Mouse (Mus musculus) embryonic facial prominence, embryonic 12.5 days (tissue): ENCODE results near the gene Pgpep1. TPM values are rescaled to one million over a fixed set of nuclear protein-coding genes. Genes with fewer than 3 reads are reported as not detected.

Experiments used
- ATAC-seq: fragments of 200-750 bp; cut with Nextera tagmentation; 2 replicates; pipeline ENCODE4 v1.8.0; 2017; ENCODE audit not compliant: insufficient number of reproducible peaks, insufficient read depth, low FRiP score, low TSS enrichment
- H3K27ac ChIP-seq: fragments of 300-500 bp; sonication (generic); 2 replicates; pipeline ENCODE4 v1.5.1; 2016; ENCODE audit warnings: mild to moderate bottlenecking
- H3K27me3 ChIP-seq: fragments of 300-500 bp; sonication (generic); 2 replicates; pipeline ENCODE4 v1.6.1; 2016; ENCODE audit warnings: mild to moderate bottlenecking, moderate library complexity
- H3K36me3 ChIP-seq: fragments of 300-500 bp; sonication (generic); 2 replicates; pipeline ENCODE4 v1.6.1; 2016; ENCODE audit warnings: mild to moderate bottlenecking
- H3K4me1 ChIP-seq: fragments of 300-500 bp; sonication (generic); 2 replicates; pipeline ENCODE4 v1.6.1; 2016
- H3K4me2 ChIP-seq: fragments of 300-500 bp; sonication (generic); replicated peaks from 2 replicates; pipeline ENCODE4 v1.6.1; 2016; ENCODE audit warnings: mild to moderate bottlenecking, moderate library complexity
- H3K4me3 ChIP-seq: fragments of 300-500 bp; sonication (generic); 2 replicates; pipeline ENCODE4 v1.5.1; 2016; ENCODE audit warnings: mild to moderate bottlenecking
- H3K9ac ChIP-seq: fragments of 300-500 bp; sonication (generic); 2 replicates; pipeline ENCODE4 v1.6.1; 2016; ENCODE audit warnings: mild to moderate bottlenecking, moderate library complexity
- H3K9me3 ChIP-seq: fragments of 300-500 bp; sonication (generic); 2 replicates; pipeline ENCODE4 v1.6.1; 2016; ENCODE audit warnings: mild to moderate bottlenecking, moderate library complexity
- WGBS: fragments of 180-500 bp; shearing (Covaris S2); methylation state at CpG from one replicate; pipeline ENCODE4 v1.1.7; 2016; 5-methylcytosine and 5-hydroxymethylcytosine counted together
- polyA plus RNA-seq: library from polyadenylated mRNA; unstranded; fragments of >200 nt; fragmentation: Nextera tagmentation; extraction: Ambion mirVana; gene quantifications from 2 replicates; pipeline ENCODE4 v1.2.1, GENCODE M21; 2016

Pgpep1 gene
- polyA plus RNA-seq, 1 experiment from 2014 or later: 59.5 TPM

DNA sequence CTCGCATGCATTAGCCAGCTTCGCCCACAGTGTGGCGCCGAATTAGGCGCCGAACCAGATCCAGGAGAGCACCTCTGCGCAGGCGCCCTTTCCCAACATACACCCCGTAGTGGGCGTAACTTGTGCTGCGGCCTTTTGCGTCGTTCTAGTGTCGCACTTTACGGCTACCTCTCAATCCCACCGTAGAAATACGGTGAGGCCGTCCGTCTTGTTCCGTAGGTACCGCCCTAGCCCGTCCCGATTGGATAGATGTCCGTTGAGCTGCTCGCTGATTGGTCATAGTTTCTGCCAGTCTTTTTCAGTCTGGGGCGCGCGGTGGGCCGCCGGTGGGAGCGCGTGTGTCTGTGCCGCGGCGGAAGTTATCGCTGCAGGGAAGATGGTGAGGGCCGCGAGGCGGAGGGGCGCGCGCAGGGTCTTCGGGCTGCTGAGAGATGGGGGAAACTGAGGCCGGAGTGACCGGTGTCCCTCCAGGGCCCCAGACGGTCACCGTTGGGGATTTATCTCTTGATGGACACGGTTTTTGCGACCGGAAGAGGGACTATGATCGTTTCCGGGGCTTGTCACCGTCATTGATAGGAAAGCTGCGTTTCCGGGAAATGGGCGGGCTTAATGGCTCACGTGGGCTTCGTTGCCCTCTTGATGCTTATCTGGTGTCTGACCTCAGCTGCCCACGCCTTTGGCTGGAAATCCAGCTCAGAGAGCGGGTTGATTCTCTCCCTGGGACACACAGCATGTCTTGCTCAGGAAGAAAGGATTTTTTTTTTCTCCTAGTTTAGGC, 13.1 kb upstream of the Pgpep1 start, which contains the start of gene Lsm4:
TSS of gene Lsm4 (plus strand) at position 170 of the 778 bp plus-strand sequence.
- no peaks in the 10 kb centered on the region for H3K9me3 ChIP-seq
- peak within 1 kb of the TSS; percentile 70 for H3K9ac ChIP-seq
- peaks cover 12% of the 10 kb centered on the region for H3K36me3 ChIP-seq
- peak within 1 kb of the TSS; percentile 57 for H3K4me2 ChIP-seq
- peak within 1 kb of the TSS; percentile 92 for H3K27ac ChIP-seq
- peak; percentile 92 for ATAC-seq
- H3K4me3 ChIP-seq: peak within 1 kb of the TSS; percentile 62
- H3K4me1 ChIP-seq: peaks cover 13% of the 10 kb centered on the region
- no peaks in the 10 kb centered on the region for H3K27me3 ChIP-seq
- under 1% methylated on average over 60 of the region's 60 CpGs for WGBS

- peaks cover 13% of the 10 kb centered on the region for H3K4me1 ChIP-seq
- peak overlapping the region; percentile 25; the same call in 1 of the 2 replicates for H3K9ac ChIP-seq
- H3K9me3 ChIP-seq: no peaks in the 10 kb centered on the region
- 43% methylated on average over 19 of the region's 19 CpGs for WGBS
- H3K27me3 ChIP-seq: no peaks in the 10 kb centered on the region
- peaks cover 4% of the 10 kb centered on the region; the same call in 1 of the 2 replicates for H3K36me3 ChIP-seq
- no peak; the same call in 1 of the 2 replicates for ATAC-seq
- H3K4me2 ChIP-seq: peak overlapping the region; percentile 41
- H3K27ac ChIP-seq: peak overlapping the region; percentile 68
- peak overlapping the region; percentile 62 for H3K4me3 ChIP-seq
These were observed 12.3 kb upstream of the Pgpep1 start for GRCm38 (mm10) chr8:70672325-70673078.

DNA sequence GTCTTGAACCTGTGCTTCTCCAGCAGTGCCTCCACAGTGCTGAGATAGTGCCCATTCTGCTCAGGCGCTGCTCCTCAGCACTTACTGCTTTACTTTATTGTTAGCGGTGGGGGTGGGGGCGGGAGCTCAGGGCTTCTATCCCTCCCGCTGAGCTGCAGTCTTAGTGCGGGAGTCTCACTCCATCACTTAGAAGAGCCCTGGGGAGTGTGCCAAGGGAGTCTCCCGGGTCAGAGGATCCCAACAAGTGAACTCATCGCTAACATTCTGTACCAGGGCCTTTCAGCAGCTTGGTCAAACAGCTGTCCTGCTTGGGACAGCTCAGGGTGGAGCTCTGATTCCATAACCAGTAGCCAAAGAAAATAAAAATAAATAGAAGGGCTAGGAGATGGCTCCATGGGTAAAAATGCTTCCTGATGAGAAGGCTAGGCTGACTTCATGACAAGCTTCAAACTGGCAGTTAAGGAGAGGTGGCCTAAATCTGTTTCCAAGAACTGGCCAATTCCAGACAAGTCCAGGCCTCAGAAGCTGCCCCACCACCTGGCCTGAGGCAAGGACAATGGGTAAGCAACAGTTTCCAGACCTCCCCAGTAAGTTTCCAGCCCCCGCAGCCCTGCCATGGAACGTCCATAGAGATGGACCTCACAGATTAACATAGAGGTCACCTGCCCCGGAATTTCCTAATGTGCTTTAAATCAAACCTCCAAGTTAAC, 11.6 kb upstream of the Pgpep1 start:
- Histone ChIP-seq H3K27me3 (no peaks in the 10 kb centered on the region), H3K36me3 (no peaks in the 10 kb centered on the region; the same call in 1 of the 2 replicates), H3K9me3 (no peaks in the 10 kb centered on the region), H3K27ac (no peak overlapping the region), H3K4me2 (no peak overlapping the region), H3K4me3 (no peak overlapping the region), H3K9ac (no peak overlapping the region), H3K4me1 (peaks cover 13% of the 10 kb centered on the region)
- WGBS: 63% methylated on average over 10 of the region's 10 CpGs
- no peak for ATAC-seq

- no peak overlapping the region for H3K4me3 ChIP-seq
- H3K4me1 ChIP-seq: no peaks in the 10 kb centered on the region
- H3K27me3 ChIP-seq: no peaks in the 10 kb centered on the region
- H3K36me3 ChIP-seq: no peaks in the 10 kb centered on the region
- no peaks in the 10 kb centered on the region for H3K9me3 ChIP-seq
- H3K27ac ChIP-seq: no peak overlapping the region
- H3K9ac ChIP-seq: no peak overlapping the region
- 74% methylated on average over 5 of the region's 5 CpGs for WGBS
- no peak for ATAC-seq
- no peak overlapping the region for H3K4me2 ChIP-seq
These were observed 6.9 kb upstream of the Pgpep1 start for GRCm38 (mm10) chr8:70667071-70667470.

DNA sequence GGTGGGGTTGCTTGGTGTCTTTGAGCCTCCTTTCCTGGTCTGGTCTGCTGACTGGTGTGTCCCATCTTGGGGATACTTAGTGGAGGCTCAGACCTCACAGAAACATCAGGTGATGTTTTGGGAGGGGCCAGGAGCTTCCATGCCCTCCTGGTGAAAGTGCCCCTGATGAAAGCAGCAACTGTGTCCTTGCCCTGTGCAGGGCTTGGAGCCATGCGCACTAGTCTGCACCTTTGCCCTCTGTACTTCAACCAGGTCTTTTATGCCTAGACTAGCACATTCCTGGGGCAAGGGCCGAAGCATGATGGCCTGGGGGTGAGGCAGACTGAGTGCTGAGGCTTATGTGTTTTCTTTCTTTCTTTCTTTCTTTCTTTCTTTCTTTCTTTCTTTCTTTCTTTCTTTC, 5.4 kb upstream of the Pgpep1 start:
- H3K9ac ChIP-seq: no peak overlapping the region
- H3K9me3 ChIP-seq: no peaks in the 10 kb centered on the region
- H3K4me2 ChIP-seq: no peak overlapping the region
- no peaks in the 10 kb centered on the region for H3K27me3 ChIP-seq
- no peak overlapping the region for H3K27ac ChIP-seq
- no peak for ATAC-seq
- 46% methylated on average over 2 of the region's 2 CpGs for WGBS
- no peaks in the 10 kb centered on the region for H3K36me3 ChIP-seq
- H3K4me3 ChIP-seq: no peak overlapping the region
- H3K4me1 ChIP-seq: peaks cover under 1% of the 10 kb centered on the region; the same call in 1 of the 2 replicates

GRCm38 (mm10) chr8:70664631-70665030, 4.4 kb upstream of the Pgpep1 start:
- Histone ChIP-seq H3K27me3 (no peaks in the 10 kb centered on the region), H3K4me3 (no peak overlapping the region), H3K36me3 (no peaks in the 10 kb centered on the region), H3K4me1 (peaks cover 6% of the 10 kb centered on the region; the same call in 1 of the 2 replicates), H3K9me3 (no peaks in the 10 kb centered on the region), H3K4me2 (no peak overlapping the region), H3K9ac (no peak overlapping the region), H3K27ac (no peak overlapping the region)
- ATAC-seq: no peak
- 87% methylated on average over 3 of the region's 3 CpGs for WGBS

- no peak overlapping the region for H3K4me3 ChIP-seq
- ATAC-seq: no peak
- WGBS: 66% methylated on average over 4 of the region's 4 CpGs
These were observed 3.5 kb upstream of the Pgpep1 start for GRCm38 (mm10) chr8:70663691-70664090.

GRCm38 (mm10) chr8:70659604-70660272, 450 bp downstream of the Pgpep1 start:
- peaks cover 19% of the 10 kb centered on the region for H3K4me1 ChIP-seq
- peak overlapping the region; percentile 72 for H3K27ac ChIP-seq
- peak; percentile 95 for ATAC-seq
- under 1% methylated on average over 43 of the region's 44 CpGs for WGBS
- no peaks in the 10 kb centered on the region for H3K27me3 ChIP-seq
- H3K9me3 ChIP-seq: no peaks in the 10 kb centered on the region
- H3K4me3 ChIP-seq: peak overlapping the region; percentile 77
- peaks cover 23% of the 10 kb centered on the region for H3K36me3 ChIP-seq
- peak overlapping the region; percentile 84 for H3K4me2 ChIP-seq
- H3K9ac ChIP-seq: peak overlapping the region; percentile 67

More at GRCm38 (mm10) chr8:70663691-70664090, 3.5 kb upstream of the Pgpep1 start:
- no peaks in the 10 kb centered on the region for H3K9me3 ChIP-seq
- no peak overlapping the region for H3K27ac ChIP-seq
- no peaks in the 10 kb centered on the region for H3K27me3 ChIP-seq
- H3K9ac ChIP-seq: no peak overlapping the region
- H3K4me2 ChIP-seq: no peak overlapping the region
- H3K36me3 ChIP-seq: no peaks in the 10 kb centered on the region
- peaks cover 9% of the 10 kb centered on the region for H3K4me1 ChIP-seq

- WGBS: under 1% methylated on average over 31 of the region's 31 CpGs
- ATAC-seq: peak; percentile 19; the same call in 1 of the 2 replicates
- H3K27ac ChIP-seq: peak overlapping the region; percentile 63
- peaks cover 27% of the 10 kb centered on the region for H3K36me3 ChIP-seq
- no peaks in the 10 kb centered on the region for H3K27me3 ChIP-seq
- H3K9me3 ChIP-seq: no peaks in the 10 kb centered on the region
- H3K4me2 ChIP-seq: peak overlapping the region; percentile 84
- peak overlapping the region; percentile 67 for H3K9ac ChIP-seq
- peak overlapping the region; percentile 77 for H3K4me3 ChIP-seq
- H3K4me1 ChIP-seq: peaks cover 19% of the 10 kb centered on the region
These were observed 1.1 kb downstream of the Pgpep1 start for GRCm38 (mm10) chr8:70658897-70659603.

- peak overlapping the region; percentile 84; the same call in 1 of the 2 replicates for H3K4me2 ChIP-seq
- H3K4me1 ChIP-seq: peaks cover 19% of the 10 kb centered on the region
- peaks cover 32% of the 10 kb centered on the region for H3K36me3 ChIP-seq
- no peak overlapping the region for H3K9ac ChIP-seq
- 87% methylated on average over 2 of the region's 2 CpGs for WGBS
- H3K27me3 ChIP-seq: no peaks in the 10 kb centered on the region
- no peaks in the 10 kb centered on the region for H3K9me3 ChIP-seq
- H3K27ac ChIP-seq: no peak overlapping the region
- no peak overlapping the region for H3K4me3 ChIP-seq
- no peak for ATAC-seq
These were observed 2.4 kb downstream of the Pgpep1 start for GRCm38 (mm10) chr8:70657739-70658138.
